Mouse (Mus musculus): ENCODE data around the gene Mier2. TPM values are rescaled to one million over a fixed set of nuclear protein-coding genes. Genes with fewer than 3 reads are reported as not detected.

Mier2 gene
- total RNA-seq, 1 experiment, result 58.5 TPM

- Histone ChIP-seq H3K9ac (ENCODE audit: insufficient read depth, low read depth, low read length, poor library complexity, severe bottlenecking) (no peak overlapping the region), H3K4me3 (ENCODE audit: insufficient read depth in 1 of 2, low read depth in 1 of 2, low read length in 2 of 2, poor library complexity in 1 of 2, severe bottlenecking in 1 of 2) (no peak overlapping the region), H3K9me3 (ENCODE audit: control insufficient read depth, insufficient read depth, low read depth, low read length) (peaks cover 4% of the 10 kb centered on the region; the same call in 1 of the 2 replicates), H3K27ac (ENCODE audit: insufficient read depth, low read depth, low read length, poor library complexity, severe bottlenecking) (no peak overlapping the region), H3K36me3 (ENCODE audit: control insufficient read depth, insufficient read depth, low read length, poor library complexity, severe bottlenecking) (peaks cover 5% of the 10 kb centered on the region; the same call in 1 of the 2 replicates), H3K4me1 (ENCODE audit: control insufficient read depth in 2 of 2, insufficient read depth in 2 of 2, low read length in 2 of 2, poor library complexity in 1 of 2) (no peaks in the 10 kb centered on the region)
- in situ Hi-C loops (cut with MboI; ENCODE audit: low sequenced_read_pairs in 2 of 2, unreplicated experiment in 2 of 2), result no loop called here
- DNase-seq (ENCODE audit: low read depth, low spot score), result no peak
- TF ChIP-seq CHD2 (IDR thresholded peaks at IDR 0.05; ENCODE audit: low read depth, low read length) (no peak), HCFC1 (IDR thresholded peaks at IDR 0.05; ENCODE audit: borderline replicate concordance, insufficient read depth, low read length) (no peak), ZNF384 (IDR thresholded peaks at IDR 0.05; ENCODE audit: low read depth, low read length) (no peak), MAFK (IDR thresholded peaks at IDR 0.05; ENCODE audit: insufficient read depth, low read depth, low read length) (no peak), ZC3H11A (IDR thresholded peaks at IDR 0.05; ENCODE audit: borderline replicate concordance, low read depth, low read length) (no peak)
Measured at GRCm38 (mm10) chr10:79506709-79507108, 48.3 kb downstream of the Mier2 start.

DNA sequence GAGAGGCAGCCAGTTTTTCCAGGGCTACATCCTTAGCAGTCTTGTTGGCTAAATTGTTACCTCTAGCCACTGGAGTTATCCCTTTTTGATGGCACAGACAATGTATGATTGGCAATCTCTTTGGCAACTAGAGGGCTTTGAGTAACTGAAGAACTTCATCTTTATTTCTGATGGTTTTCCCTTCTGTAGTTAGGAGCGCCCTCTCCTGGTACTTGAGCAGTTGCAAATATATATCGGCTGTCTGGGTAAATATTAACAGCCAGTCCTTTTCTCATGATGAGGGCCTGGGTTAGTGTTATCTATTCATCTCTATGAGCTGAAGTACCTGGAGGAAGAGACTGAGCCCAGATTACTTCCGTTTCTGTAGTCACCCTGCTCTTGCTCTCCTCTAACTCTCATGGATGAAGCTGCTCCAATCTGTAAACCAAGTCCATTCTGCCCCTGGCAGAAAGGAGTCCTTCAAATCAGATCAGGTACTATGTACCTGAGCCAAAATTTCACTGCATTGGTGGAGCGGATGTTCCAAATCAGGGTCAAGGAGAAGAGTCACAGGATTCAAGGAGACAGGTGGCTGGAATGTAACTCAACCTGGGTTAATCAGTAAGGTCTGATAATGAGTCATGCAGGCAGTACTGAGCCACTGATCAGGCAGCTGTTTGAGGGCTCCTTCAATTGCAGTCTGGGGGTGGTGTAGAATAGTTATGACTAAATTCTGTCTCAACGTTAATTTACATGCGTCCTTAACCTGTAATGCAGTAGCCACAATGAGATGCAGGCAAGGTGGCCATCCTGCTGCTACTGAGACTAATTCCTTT, 52.0 kb downstream of the Mier2 start:
- in situ Hi-C loops (cut with MboI; ENCODE audit: low sequenced_read_pairs in 2 of 2, unreplicated experiment in 2 of 2), result no loop called here
- no peak overlapping the region for H3K9ac ChIP-seq (ENCODE audit: insufficient read depth, low read depth, low read length, poor library complexity, severe bottlenecking)
- H3K36me3 ChIP-seq (ENCODE audit: control insufficient read depth, insufficient read depth, low read length, poor library complexity, severe bottlenecking), result peaks cover 5% of the 10 kb centered on the region; the same call in 1 of the 2 replicates
- H3K27ac ChIP-seq (ENCODE audit: insufficient read depth, low read depth, low read length, poor library complexity, severe bottlenecking), result no peak overlapping the region
- no peaks in the 10 kb centered on the region for H3K4me1 ChIP-seq (ENCODE audit: control insufficient read depth in 2 of 2, insufficient read depth in 2 of 2, low read length in 2 of 2, poor library complexity in 1 of 2)
- H3K4me3 ChIP-seq (ENCODE audit: insufficient read depth in 1 of 2, low read depth in 1 of 2, low read length in 2 of 2, poor library complexity in 1 of 2, severe bottlenecking in 1 of 2), result no peak overlapping the region
- peaks cover 16% of the 10 kb centered on the region for H3K9me3 ChIP-seq (ENCODE audit: control insufficient read depth, insufficient read depth, low read depth, low read length)
- TF ChIP-seq ZC3H11A (IDR thresholded peaks at IDR 0.05; ENCODE audit: borderline replicate concordance, low read depth, low read length), result no peak
- no peak for TF ChIP-seq CHD2 (IDR thresholded peaks at IDR 0.05; ENCODE audit: low read depth, low read length)
- TF ChIP-seq HCFC1 (IDR thresholded peaks at IDR 0.05; ENCODE audit: borderline replicate concordance, insufficient read depth, low read length), result no peak
- TF ChIP-seq MAFK (IDR thresholded peaks at IDR 0.05; ENCODE audit: insufficient read depth, low read depth, low read length), result no peak
- no peak for TF ChIP-seq ZNF384 (IDR thresholded peaks at IDR 0.05; ENCODE audit: low read depth, low read length)
- no peak for DNase-seq (ENCODE audit: low read depth, low spot score)

DNA sequence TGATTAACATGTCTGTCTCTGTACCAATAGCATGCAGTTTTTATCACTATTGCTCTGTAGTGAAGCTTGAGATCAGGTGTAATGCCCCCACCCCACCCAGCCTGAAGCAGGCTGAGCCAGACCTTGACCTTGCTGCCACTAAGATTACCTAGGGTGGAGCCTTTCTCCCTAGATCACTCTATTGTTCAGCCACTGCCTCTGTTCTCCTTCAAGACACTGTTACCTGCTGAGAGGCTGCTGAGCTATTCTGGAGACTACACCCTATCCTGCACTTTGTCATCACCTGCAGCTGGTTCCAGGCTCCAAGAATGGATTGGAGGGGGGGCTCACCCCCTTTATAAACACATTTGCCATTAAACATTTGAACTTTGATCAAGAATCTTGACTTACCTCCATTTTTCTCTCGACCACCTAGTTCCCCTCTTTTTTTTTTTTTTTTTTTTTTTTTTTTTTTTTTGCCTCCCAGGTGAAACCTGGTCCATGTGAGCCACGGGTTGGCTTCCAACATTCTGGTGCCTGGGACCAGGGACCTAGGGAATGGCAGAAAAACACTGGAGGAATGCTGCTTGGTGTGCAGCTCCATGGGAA, 58.2 kb downstream of the Mier2 start:
- H3K9ac ChIP-seq (ENCODE audit: insufficient read depth, low read depth, low read length, poor library complexity, severe bottlenecking), result no peak overlapping the region; the same call in 1 of the 2 replicates
- no peaks in the 10 kb centered on the region; the same call in 1 of the 2 replicates for H3K36me3 ChIP-seq (ENCODE audit: control insufficient read depth, insufficient read depth, low read length, poor library complexity, severe bottlenecking)
- peak overlapping the region; percentile 75 for H3K27ac ChIP-seq (ENCODE audit: insufficient read depth, low read depth, low read length, poor library complexity, severe bottlenecking)
- H3K4me1 ChIP-seq (ENCODE audit: control insufficient read depth in 2 of 2, insufficient read depth in 2 of 2, low read length in 2 of 2, poor library complexity in 1 of 2), result no peaks in the 10 kb centered on the region
- in situ Hi-C loops (cut with MboI; ENCODE audit: low sequenced_read_pairs in 2 of 2, unreplicated experiment in 2 of 2), result no loop called here
- H3K9me3 ChIP-seq (ENCODE audit: control insufficient read depth, insufficient read depth, low read depth, low read length), result peaks cover 12% of the 10 kb centered on the region; the same call in 1 of the 2 replicates
- peak; percentile 35 for DNase-seq (ENCODE audit: low read depth, low spot score)
- H3K4me3 ChIP-seq (ENCODE audit: insufficient read depth in 1 of 2, low read depth in 1 of 2, low read length in 2 of 2, poor library complexity in 1 of 2, severe bottlenecking in 1 of 2), result peak overlapping the region in 1 of 2 experiments; percentile 27; a peak in 1 of 4 replicates
- peak; percentile 96 for TF ChIP-seq ZNF384 (IDR thresholded peaks at IDR 0.05; ENCODE audit: low read depth, low read length)
- TF ChIP-seq HCFC1 (IDR thresholded peaks at IDR 0.05; ENCODE audit: borderline replicate concordance, insufficient read depth, low read length), result no peak

GRCm38 (mm10) chr10:79495886-79496285, 59.1 kb downstream of the Mier2 start:
- TF ChIP-seq CHD2 (IDR thresholded peaks at IDR 0.05; ENCODE audit: low read depth, low read length) (no peak), ZC3H11A (IDR thresholded peaks at IDR 0.05; ENCODE audit: borderline replicate concordance, low read depth, low read length) (no peak), ZNF384 (IDR thresholded peaks at IDR 0.05; ENCODE audit: low read depth, low read length) (no peak), MAFK (IDR thresholded peaks at IDR 0.05; ENCODE audit: insufficient read depth, low read depth, low read length) (no peak), HCFC1 (IDR thresholded peaks at IDR 0.05; ENCODE audit: borderline replicate concordance, insufficient read depth, low read length) (no peak)
- no peaks in the 10 kb centered on the region; the same call in 1 of the 2 replicates for H3K36me3 ChIP-seq (ENCODE audit: control insufficient read depth, insufficient read depth, low read length, poor library complexity, severe bottlenecking)
- no peak overlapping the region for H3K4me3 ChIP-seq (ENCODE audit: insufficient read depth in 1 of 2, low read depth in 1 of 2, low read length in 2 of 2, poor library complexity in 1 of 2, severe bottlenecking in 1 of 2)
- peak overlapping the region; percentile 47 for H3K27ac ChIP-seq (ENCODE audit: insufficient read depth, low read depth, low read length, poor library complexity, severe bottlenecking)
- H3K9me3 ChIP-seq (ENCODE audit: control insufficient read depth, insufficient read depth, low read depth, low read length), result peaks cover 6% of the 10 kb centered on the region; the same call in 1 of the 2 replicates
- H3K9ac ChIP-seq (ENCODE audit: insufficient read depth, low read depth, low read length, poor library complexity, severe bottlenecking), result no peak overlapping the region
- H3K4me1 ChIP-seq (ENCODE audit: control insufficient read depth in 2 of 2, insufficient read depth in 2 of 2, low read length in 2 of 2, poor library complexity in 1 of 2), result no peaks in the 10 kb centered on the region
- in situ Hi-C loops (cut with MboI; ENCODE audit: low sequenced_read_pairs in 2 of 2, unreplicated experiment in 2 of 2), result no loop called here
- DNase-seq (ENCODE audit: low read depth, low spot score), result no peak

Other genes with a start within 250 kb of the Mier2 start
- gene Vmn2r82, start 198.7 kb downstream of the Mier2 start, total RNA-seq (2012; rRNA removed), result not detected in 2 replicates
- not detected in 2 replicates for gene Vmn2r83, start 86.5 kb downstream of the Mier2 start, total RNA-seq (2012; rRNA removed)
- 27.2 and 32.2 TPM in 2 replicates for gene Plpp2, start 21.4 kb downstream of the Mier2 start, total RNA-seq (2012; rRNA removed)
- not detected in 2 replicates for gene Theg, start 32.1 kb upstream of the Mier2 start, total RNA-seq (2012; rRNA removed)
- gene C2cd4c, start 58.8 kb upstream of the Mier2 start, total RNA-seq (2012; rRNA removed), result 0.31 and 0.58 TPM in 2 replicates
- 4.3 and 8.6 TPM in 2 replicates for gene Shc2, start 82.7 kb upstream of the Mier2 start, total RNA-seq (2012; rRNA removed)
- not detected in 2 replicates for gene Odf3l2, start 90.5 kb upstream of the Mier2 start, total RNA-seq (2012; rRNA removed)
- 2.7 and 6.3 TPM in 2 replicates for gene Madcam1, start 109.4 kb upstream of the Mier2 start, total RNA-seq (2012; rRNA removed)
- gene Tpgs1, start 114.2 kb upstream of the Mier2 start, total RNA-seq (2012; rRNA removed), result 29.9 and 46.7 TPM in 2 replicates
- gene Cdc34, start 127.0 kb upstream of the Mier2 start, total RNA-seq (2012; rRNA removed), result 491 and 507 TPM in 2 replicates
- 2.5 and 4.5 TPM in 2 replicates for gene Gzmm, start 133.8 kb upstream of the Mier2 start, total RNA-seq (2012; rRNA removed)
- 858 and 1,196 TPM in 2 replicates for gene Bsg, start 149.3 kb upstream of the Mier2 start, total RNA-seq (2012; rRNA removed)
- 5.0 and 11.8 TPM in 2 replicates for gene Hcn2, start 161.4 kb upstream of the Mier2 start, total RNA-seq (2012; rRNA removed)
- 109 and 159 TPM in 2 replicates for gene Polrmt, start 191.4 kb upstream of the Mier2 start, total RNA-seq (2012; rRNA removed)
- 1.5 and 1.9 TPM in 2 replicates for gene Fgf22, start 199.9 kb upstream of the Mier2 start, total RNA-seq (2012; rRNA removed)
- 66.7 and 70.8 TPM in 2 replicates for gene Rnf126, start 211.8 kb upstream of the Mier2 start, total RNA-seq (2012; rRNA removed)
- gene Fstl3, start 222.1 kb upstream of the Mier2 start, total RNA-seq (2012; rRNA removed), result 5.7 and 7.1 TPM in 2 replicates
- gene Prss57, start 235.8 kb upstream of the Mier2 start, total RNA-seq (2012; rRNA removed), result 0.27 and 0.37 TPM in 2 replicates
- 10.7 and 12.7 TPM in 2 replicates for gene Palm, start 238.4 kb upstream of the Mier2 start, total RNA-seq (2012; rRNA removed)

Measured in ES-E14 (cell line).